Mouse (Mus musculus): Measurements from ENCODE around the gene Nus1.

Nus1 gene

GRCm38 (mm10) chr10:52417998-52418860, 882 bp downstream of the Nus1 start:
- DNase-seq: no peak

GRCm38 (mm10) chr10:52418931-52419330, 1.6 kb downstream of the Nus1 start:
- no peak for DNase-seq

- no peak for DNase-seq
Observed at GRCm38 (mm10) chr10:52419402-52419801, 2.1 kb downstream of the Nus1 start.

GRCm38 (mm10) chr10:52420526-52420925, 3.2 kb downstream of the Nus1 start:
- DNase-seq: no peak

- no peak for DNase-seq
Observed at GRCm38 (mm10) chr10:52421716-52422115, 4.4 kb downstream of the Nus1 start.

- DNase-seq: no peak
Observed at GRCm38 (mm10) chr10:52423097-52423496, 5.8 kb downstream of the Nus1 start.

- no peak for DNase-seq
Observed at GRCm38 (mm10) chr10:52426314-52426980, 9.1 kb downstream of the Nus1 start.

GRCm38 (mm10) chr10:52427634-52428415, 10.5 kb downstream of the Nus1 start:
- no peak for DNase-seq

- DNase-seq: no peak
Observed at GRCm38 (mm10) chr10:52430953-52431352, 13.6 kb downstream of the Nus1 start.

- DNase-seq: no peak
Observed at GRCm38 (mm10) chr10:52434836-52435235, 17.5 kb downstream of the Nus1 start.

- no peak for DNase-seq
Observed at GRCm38 (mm10) chr10:52460614-52461013, 43.3 kb downstream of the Nus1 start.

- no peak for DNase-seq
Observed at GRCm38 (mm10) chr10:52463941-52464739, 46.8 kb downstream of the Nus1 start.

- DNase-seq: no peak
Observed at GRCm38 (mm10) chr10:52471520-52471919, 54.2 kb downstream of the Nus1 start.

Data from right cerebral cortex, postnatal 4 days (tissue).